Mouse (Mus musculus) heart, adult 2 months (tissue): ENCODE results near the gene Suds3. TPM values are rescaled to one million over a fixed set of nuclear protein-coding genes. Genes with fewer than 3 reads are reported as not detected.
A peak's percentile ranks its signal among the peaks of the same experiment; 100 is the strongest.

Experiments
- DNase-seq, 2 experiments: peaks; one replicate each; pipeline ENCODE4 v3.0.0; 2021
- H3K27ac ChIP-seq: fragments of 200-600 bp; 2 replicates; pipeline ENCODE4 v1.8.1; 2022
- H3K27me3 ChIP-seq: fragments of 200-500 bp; 2 replicates; pipeline ENCODE4 v1.6.1; 2012; ENCODE audit warnings: mild to moderate bottlenecking, low read length, inconsistent platforms, mixed read lengths; ENCODE audit not compliant: control insufficient read depth, insufficient read depth
- H3K36me3 ChIP-seq: fragments of 200-500 bp; 2 replicates; pipeline ENCODE4 v1.6.1; 2012; ENCODE audit warnings: low read length, inconsistent platforms; ENCODE audit not compliant: control insufficient read depth, insufficient read depth
- H3K4me1 ChIP-seq: fragments of 200-500 bp; 2 replicates; pipeline ENCODE4 v1.6.1; 2011; ENCODE audit warnings: low read length; ENCODE audit not compliant: control insufficient read depth, insufficient read depth
- H3K4me3 ChIP-seq: fragments of 200-600 bp; 2 replicates; pipeline ENCODE4 v1.8.1; 2022
- H3K79me2 ChIP-seq: fragments of 200-500 bp; replicated peaks from 2 replicates; pipeline ENCODE4 v1.6.1; 2012; ENCODE audit warnings: mild to moderate bottlenecking, inconsistent platforms, low read length, moderate library complexity, mixed read lengths; ENCODE audit not compliant: control insufficient read depth, insufficient read depth
- H3K9ac ChIP-seq: fragments of 200-500 bp; 2 replicates; pipeline ENCODE4 v1.6.1; 2012; ENCODE audit warnings: low read depth, mild to moderate bottlenecking, control low read depth, inconsistent platforms, low read length, mixed read lengths
- CTCF ChIP-seq: fragments of 200-600 bp; IDR thresholded peaks from 2 replicates; pipeline ENCODE4 v1.8.1; 2022; ENCODE audit warnings: antibody characterized with exemption, mild to moderate bottlenecking, moderate library complexity
- EP300 ChIP-seq: fragments of 200-500 bp; IDR thresholded peaks from 2 replicates; pipeline ENCODE4 v1.6.1; 2011; ENCODE audit warnings: low read depth, low read length, control low read depth; ENCODE audit not compliant: insufficient read depth
- POLR2A ChIP-seq: fragments of 200-500 bp; IDR thresholded peaks from 2 replicates; pipeline ENCODE4 v1.6.1; 2011; ENCODE audit warnings: mild to moderate bottlenecking, low read depth, low read length, control low read depth; ENCODE audit not compliant: insufficient read depth
- WGBS: fragments of 180-500 bp; shearing (Covaris S2); methylation state at CpG from one replicate; pipeline ENCODE4 v1.1.7; 2018; 5-methylcytosine and 5-hydroxymethylcytosine counted together
- intact Hi-C: fragments of 180-260 bp; cut with DNase I; formaldehyde crosslinking; loops from one replicate; pipeline ENCODE4 v1.15.1; 2025
- long read RNA-seq: library from polyadenylated mRNA; stranded (forward); transcript quantifications from one replicate; pipeline ENCODE4 v2.0.0, GENCODE M21; 2021
- polyA plus RNA-seq: library from polyadenylated mRNA; depleted of rRNA; stranded (reverse); fragments of >200 nt; gene quantifications from 2 replicates; pipeline ENCODE4 v1.2.3, GENCODE M21; 2012; rRNA removed
- total RNA-seq, 2 experiments: library from RNA; stranded (reverse); gene quantifications; 2 replicates each; pipeline ENCODE4 v1.2.3; 2021

The Suds3 gene
- total RNA-seq, result 100 to 1,000 TPM in 1 of 2 experiments, 10 to 100 TPM in 1; 76.8 to 112 TPM
- 44.7 and 55.9 TPM in 2 replicates for polyA plus RNA-seq
- long read RNA-seq, partial matches to known transcripts, result 12 of 119 reads
- long read RNA-seq, other reads (novel, unspliced or antisense), result 107 of 119 reads

DNA sequence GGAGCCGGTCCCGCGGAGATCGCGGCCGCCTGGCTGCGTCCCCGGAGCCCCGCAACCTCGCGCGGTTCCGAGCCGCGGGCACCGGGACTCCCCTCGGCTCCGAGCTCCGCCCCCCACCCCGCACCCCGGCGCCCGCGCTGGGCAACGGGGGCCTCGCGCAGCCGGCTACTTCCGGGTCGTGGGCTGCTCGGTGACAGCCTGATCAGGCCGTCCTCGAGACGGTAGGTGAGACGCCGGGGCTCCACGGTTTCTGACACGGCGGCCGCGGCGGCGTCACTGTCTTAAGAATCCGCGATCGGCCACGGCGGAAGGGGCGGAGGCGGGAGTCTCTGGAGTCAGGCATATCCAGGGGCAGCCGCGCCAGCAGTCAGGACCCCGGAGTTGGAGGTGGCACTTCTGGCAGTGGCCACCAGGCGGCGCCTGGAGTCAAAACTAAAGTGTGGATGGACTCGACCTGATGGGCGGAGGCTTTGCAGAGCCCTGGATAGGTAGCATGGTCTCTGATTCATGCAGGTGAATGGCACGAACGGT lies at the start of gene Suds3:
Gene Suds3, minus strand, starts transcription at position 278 of the 531 bp plus-strand sequence.
- peak within 1 kb of the TSS; percentile 94 for H3K4me3 ChIP-seq
- TF ChIP-seq CTCF (0 out of 2 replicates have a peak, but pooled peaks have one; percentile 100), EP300 (peak; percentile 34; the same call in 1 of the 2 replicates), POLR2A (no peak)
- H3K27ac ChIP-seq, result peak within 1 kb of the TSS; percentile 100
- peaks cover 1% of the 10 kb centered on the region; the same call in 1 of the 2 replicates for H3K4me1 ChIP-seq
- intact Hi-C loops, result loop anchor here (5.0 to 10.0 kb wide), 5 partner anchors 171 to 376 kb away; partner anchors contain the start of genes Pebp1 and Rfc5
- DNase-seq, result peak; percentile 94 to 99
- H3K36me3 ChIP-seq, result no peaks in the 10 kb centered on the region
- H3K27me3 ChIP-seq, result no peaks in the 10 kb centered on the region
- H3K79me2 ChIP-seq, result 0 out of 2 replicates have a peak, but pooled peaks cover 1% of the 10 kb centered on the region
- 2% methylated on average over 59 of the region's 59 CpGs for WGBS
- peak within 1 kb of the TSS; percentile 94 for H3K9ac ChIP-seq

DNA sequence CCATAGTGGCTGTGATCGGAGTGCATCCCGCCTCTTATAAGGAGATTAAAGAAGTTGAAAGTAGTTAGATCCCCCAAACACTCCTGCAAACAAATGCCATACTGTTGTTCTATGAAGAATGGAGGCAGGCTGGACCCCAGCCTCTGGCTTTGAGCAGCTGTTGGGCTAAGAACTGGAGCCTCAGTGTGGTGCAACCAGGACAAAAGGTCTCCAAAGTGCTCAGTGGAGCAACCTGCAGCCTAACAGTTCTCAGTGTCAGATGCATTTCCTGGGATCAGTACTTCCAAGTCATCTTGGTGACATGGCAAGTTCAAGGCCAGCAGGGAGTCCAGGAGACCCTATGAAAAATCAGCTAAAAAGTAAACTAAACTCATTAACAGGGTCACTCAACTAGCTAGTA lies 49.0 kb upstream of the Suds3 start:
- Histone ChIP-seq H3K4me3 (no peak overlapping the region), H3K27me3 (no peaks in the 10 kb centered on the region), H3K27ac (no peak overlapping the region), H3K9ac (no peak overlapping the region), H3K79me2 (no peaks in the 10 kb centered on the region), H3K36me3 (no peaks in the 10 kb centered on the region), H3K4me1 (peaks cover 3% of the 10 kb centered on the region)
- TF ChIP-seq CTCF (no peak), POLR2A (no peak), EP300 (no peak)
- intact Hi-C loops, result no loop called here
- 100% methylated on average over 2 of the region's 2 CpGs for WGBS
- DNase-seq, result no peak

DNA sequence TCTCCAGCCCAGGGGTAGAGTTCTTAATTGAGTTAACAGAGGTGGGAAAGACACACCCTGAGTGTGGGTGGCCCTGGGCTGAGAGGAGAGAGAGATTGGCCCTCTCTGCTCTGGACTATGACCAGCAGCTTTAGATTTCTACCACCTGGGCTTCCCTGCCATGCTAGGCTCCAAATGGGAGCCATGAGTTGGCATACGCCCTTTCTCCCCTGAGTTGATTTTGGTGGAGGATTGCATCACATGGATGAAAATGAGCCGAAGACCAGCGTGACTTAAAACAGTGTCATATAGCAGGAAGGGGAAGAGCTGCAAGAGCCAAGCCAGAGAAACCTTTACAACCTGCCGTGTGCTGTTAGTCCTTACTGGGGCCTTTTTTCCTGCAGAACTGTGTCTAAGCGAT lies 48.6 kb upstream of the Suds3 start:
- Histone ChIP-seq H3K27ac (no peak overlapping the region), H3K4me1 (peaks cover 3% of the 10 kb centered on the region), H3K79me2 (no peaks in the 10 kb centered on the region), H3K9ac (no peak overlapping the region), H3K36me3 (no peaks in the 10 kb centered on the region), H3K4me3 (no peak overlapping the region), H3K27me3 (no peaks in the 10 kb centered on the region)
- no peak for TF ChIP-seq POLR2A
- TF ChIP-seq CTCF, result no peak
- no peak for TF ChIP-seq EP300
- WGBS, result 88% methylated on average over 5 of the region's 5 CpGs
- DNase-seq, result no peak
- intact Hi-C loops, result no loop called here

DNA sequence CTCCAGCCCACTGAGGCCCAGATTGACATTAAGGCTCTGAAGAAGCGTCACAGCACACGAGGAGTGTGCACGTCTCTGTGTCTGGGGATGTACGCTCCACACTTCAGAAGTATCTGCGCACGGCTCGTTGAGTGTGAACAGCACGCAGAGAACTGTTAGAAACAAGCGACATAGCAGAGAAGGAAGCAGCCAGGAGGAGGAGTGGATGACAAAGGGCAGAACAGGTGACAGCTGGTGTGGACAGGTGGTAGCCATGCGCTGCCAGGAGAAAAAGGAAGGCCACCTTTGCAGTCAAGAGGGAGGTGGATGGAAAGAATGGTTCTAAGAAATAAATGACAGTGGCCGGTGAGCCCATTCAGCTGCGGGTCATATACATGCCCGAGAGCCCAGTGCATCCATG lies 47.9 kb upstream of the Suds3 start:
- Histone ChIP-seq H3K36me3 (no peaks in the 10 kb centered on the region), H3K79me2 (no peaks in the 10 kb centered on the region), H3K4me3 (no peak overlapping the region), H3K27ac (no peak overlapping the region), H3K9ac (no peak overlapping the region), H3K4me1 (peaks cover 3% of the 10 kb centered on the region), H3K27me3 (no peaks in the 10 kb centered on the region)
- 97% methylated on average over 13 of the region's 13 CpGs for WGBS
- DNase-seq, result no peak
- intact Hi-C loops, result no loop called here
- TF ChIP-seq POLR2A, result no peak

DNA sequence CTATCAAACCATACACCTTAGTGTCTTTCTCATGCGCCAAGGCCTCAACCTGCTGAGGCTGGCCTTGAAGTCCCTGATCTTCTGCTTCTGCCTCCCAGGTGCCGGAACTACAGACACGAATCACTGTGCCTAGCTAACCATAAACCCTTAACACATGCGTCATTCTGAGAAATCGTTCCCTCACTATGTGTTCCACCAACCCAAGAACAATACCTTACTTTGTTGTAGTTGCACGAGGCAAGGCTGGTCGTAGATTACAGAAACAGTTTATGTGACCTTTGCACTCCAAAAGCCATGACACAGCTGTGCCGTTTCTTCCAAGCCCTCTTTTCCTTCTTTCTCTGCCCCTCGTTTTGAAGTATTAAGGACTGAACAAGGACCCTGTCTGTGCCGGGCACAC lies 44.6 kb upstream of the Suds3 start:
- Histone ChIP-seq H3K27me3 (no peaks in the 10 kb centered on the region), H3K4me1 (peaks cover 3% of the 10 kb centered on the region), H3K9ac (no peak overlapping the region), H3K4me3 (no peak overlapping the region), H3K36me3 (no peaks in the 10 kb centered on the region), H3K27ac (no peak overlapping the region), H3K79me2 (no peaks in the 10 kb centered on the region)
- no peak for TF ChIP-seq POLR2A
- no peak for TF ChIP-seq CTCF
- 74% methylated on average over 10 of the region's 10 CpGs for WGBS
- DNase-seq, result no peak
- intact Hi-C loops, result no loop called here

DNA sequence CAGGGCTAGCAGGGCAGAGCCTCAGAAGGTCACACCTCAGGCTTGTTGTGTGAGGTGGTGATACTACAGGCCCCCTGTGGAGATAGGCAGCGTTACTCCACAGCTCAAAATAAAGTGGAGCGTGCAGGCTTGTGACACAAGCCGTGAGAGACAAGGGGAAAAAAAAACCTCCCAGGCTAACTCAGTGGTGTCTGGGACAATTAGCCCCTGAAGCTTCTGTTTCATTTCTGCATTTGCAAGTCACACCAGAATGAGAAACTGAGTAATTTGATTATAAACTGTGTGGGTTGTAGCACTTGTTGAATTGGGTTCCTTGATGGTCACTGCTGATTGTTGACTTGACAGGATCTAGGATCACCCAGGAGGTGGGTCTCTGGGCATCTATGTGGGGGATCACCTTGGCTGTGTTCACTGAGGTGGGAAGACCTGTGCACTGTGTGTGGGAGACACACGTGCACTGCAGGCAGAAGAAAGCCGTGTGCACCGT lies 43.9 kb upstream of the Suds3 start:
- TF ChIP-seq CTCF, result peak; percentile 15; the same call in 1 of the 2 replicates
- no peak for TF ChIP-seq POLR2A
- H3K4me1 ChIP-seq, result peaks cover 3% of the 10 kb centered on the region
- intact Hi-C loops, result loop anchor here (5.0 kb wide), 1 partner anchor 38 kb away; the partner anchor contains the start of gene Taok3
- no peaks in the 10 kb centered on the region for H3K79me2 ChIP-seq
- peak in 1 of 2 experiments; percentile 30 for DNase-seq
- 52% methylated on average over 6 of the region's 6 CpGs for WGBS
- peak overlapping the region; percentile 28 for H3K27ac ChIP-seq
- H3K4me3 ChIP-seq, result no peak overlapping the region
- no peaks in the 10 kb centered on the region for H3K36me3 ChIP-seq
- H3K9ac ChIP-seq, result no peak overlapping the region
- no peaks in the 10 kb centered on the region for H3K27me3 ChIP-seq
